Mouse (Mus musculus) embryonic facial prominence, embryonic 10.5 days (tissue): ENCODE data around the gene Serpinb3c. TPM values are rescaled to one million over a fixed set of nuclear protein-coding genes. Genes with fewer than 3 reads are reported as not detected.
"Not testable (repeated sequence)": the region's sequence is repeated elsewhere in the genome, so short reads cannot be mapped to it uniquely, and the experiment has no call there.

Experiments
- DNase-seq: peaks from one replicate; pipeline ENCODE4 v3.0.0-alpha.2; 2017; ENCODE audit warnings: low spot score
- H3K27ac ChIP-seq: fragments of 300-500 bp; sonication (generic); replicated peaks from 2 replicates; pipeline ENCODE4 v1.5.1; 2016; ENCODE audit warnings: mild to moderate bottlenecking
- H3K27me3 ChIP-seq: fragments of 300-500 bp; sonication (generic); replicated peaks from 2 replicates; pipeline ENCODE4 v1.6.1; 2016; ENCODE audit warnings: low read depth, mild to moderate bottlenecking; ENCODE audit not compliant: poor library complexity, severe bottlenecking
- H3K36me3 ChIP-seq: fragments of 300-500 bp; sonication (generic); replicated peaks from 2 replicates; pipeline ENCODE4 v1.6.1; 2016; ENCODE audit warnings: mild to moderate bottlenecking, moderate library complexity
- H3K4me1 ChIP-seq: fragments of 300-500 bp; sonication (generic); 2 replicates; pipeline ENCODE4 v1.6.1; 2016
- H3K4me3 ChIP-seq: fragments of 300-500 bp; sonication (generic); 2 replicates; pipeline ENCODE4 v1.5.1; 2016; ENCODE audit warnings: mild to moderate bottlenecking, moderate library complexity
- H3K9me3 ChIP-seq: fragments of 300-500 bp; sonication (generic); 2 replicates; pipeline ENCODE4 v1.6.1; 2016; ENCODE audit warnings: mild to moderate bottlenecking
- WGBS: fragments of 180-500 bp; shearing (Covaris S2); methylation state at CpG from one replicate; pipeline ENCODE4 v1.1.7; 2016; 5-methylcytosine and 5-hydroxymethylcytosine counted together
- polyA plus RNA-seq: library from polyadenylated mRNA; unstranded; fragments of >200 nt; fragmentation: Nextera tagmentation; extraction: Ambion mirVana; gene quantifications from 2 replicates; pipeline ENCODE4 v1.2.1, GENCODE M21; 2016

Gene Serpinb3c
- polyA plus RNA-seq: not detected in 2 replicates

DNA sequence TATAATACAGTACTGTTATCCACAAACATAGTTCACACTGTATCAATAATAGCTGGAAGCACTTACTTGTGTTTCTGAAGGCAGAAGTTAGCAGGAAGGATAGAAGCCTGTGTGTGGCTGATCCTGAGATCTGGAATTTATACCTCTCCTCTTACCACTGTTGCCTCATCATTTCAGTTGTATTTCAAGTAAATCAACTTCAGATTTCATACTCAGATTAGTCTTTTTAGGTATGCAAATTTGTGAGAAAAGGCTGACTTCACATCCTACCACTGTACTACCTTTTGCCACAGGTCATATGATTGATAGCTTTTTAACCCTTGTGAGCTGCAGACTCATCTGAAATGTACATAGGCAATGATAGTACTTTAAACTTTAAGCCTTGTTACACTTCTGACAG is at the start of gene Serpinb3c, which contains the start of gene Serpinb3b:
Gene Serpinb3c, minus strand, starts transcription at position 111 of the 400 bp plus-strand sequence.
Gene Serpinb3b, minus strand, starts transcription at position 101 of the 400 bp plus-strand sequence.
- not testable (repeated sequence) for H3K36me3 ChIP-seq, H3K4me1 ChIP-seq

DNA sequence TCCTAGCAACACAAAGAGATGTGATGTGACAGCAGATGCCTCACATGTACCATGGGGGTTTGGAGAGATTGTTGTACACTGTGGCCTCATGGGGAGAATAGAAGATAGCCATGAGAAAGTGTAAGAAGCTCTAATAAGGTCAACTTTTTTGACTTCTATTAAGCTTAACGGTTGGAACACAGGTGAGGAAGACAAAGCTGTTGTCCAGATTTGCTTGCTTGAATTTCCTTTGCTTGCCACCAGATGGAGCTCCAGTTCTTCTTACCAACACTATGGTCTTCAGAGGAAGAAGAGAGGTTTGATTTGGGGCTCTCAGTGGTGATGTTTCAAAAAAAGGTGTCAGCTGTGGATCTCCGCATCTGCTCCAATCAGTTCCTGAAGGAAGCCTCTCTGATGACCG is 35.0 kb downstream of the Serpinb3c start:
- WGBS: 50% methylated on average over 3 of the region's 3 CpGs
- not testable (repeated sequence) for H3K27ac ChIP-seq, H3K4me1 ChIP-seq, H3K36me3 ChIP-seq, H3K4me3 ChIP-seq, H3K9me3 ChIP-seq, DNase-seq, H3K27me3 ChIP-seq

More for the DNA sequence above, at the start of gene Serpinb3c, which contains the start of gene Serpinb3b:
- H3K27ac ChIP-seq, H3K4me3 ChIP-seq, DNase-seq, H3K9me3 ChIP-seq, H3K27me3 ChIP-seq: not testable (repeated sequence)

Other genes starting within 250 kb of the Serpinb3c start
- gene Serpinb3a, start 226.1 kb downstream of the Serpinb3c start, polyA plus RNA-seq: not detected in 2 replicates
- gene Serpinb3d, start 194.9 kb downstream of the Serpinb3c start, polyA plus RNA-seq: not detected in 2 replicates
- gene Serpinb3b, start within 50 bp of the Serpinb3c start, polyA plus RNA-seq: not detected in 2 replicates
- gene Serpinb11, start 82.8 kb upstream of the Serpinb3c start, polyA plus RNA-seq: not detected in 2 replicates
- not detected in 2 replicates for gene Serpinb7, start 121.3 kb upstream of the Serpinb3c start, polyA plus RNA-seq
- gene Serpinb2, start 233.1 kb upstream of the Serpinb3c start, polyA plus RNA-seq: 0.25 TPM in 1 of 2 replicates, not detected in the other